Mouse (Mus musculus) left cerebral cortex, postnatal 10 days (tissue): ENCODE results near the gene Anapc11. TPM values are rescaled to one million over a fixed set of nuclear protein-coding genes. Genes with fewer than 3 reads are reported as not detected.
"Not testable (repeated sequence)": the region's sequence is repeated elsewhere in the genome, so short reads cannot be mapped to it uniquely, and the experiment has no call there.

Experiments used
- DNase-seq, 2 experiments: peaks; one replicate each; pipeline ENCODE4 v3.0.0; 2021 to 2022; ENCODE audit warnings: low spot score in 2 of 2, mixed read lengths in 1 of 2; ENCODE audit errors: extremely low spot score in 1 of 2
- intact Hi-C: fragments of 180-260 bp; cut with DNase I; formaldehyde crosslinking; loops from one replicate; pipeline ENCODE4 v1.15.1; 2025
- total RNA-seq, 2 experiments: library from RNA; stranded (reverse); gene quantifications; 2 replicates each; pipeline ENCODE4 v1.2.3; 2021

The Anapc11 gene
- total RNA-seq, 2 experiments from 2014 or later = 102 to 110 TPM

DNA sequence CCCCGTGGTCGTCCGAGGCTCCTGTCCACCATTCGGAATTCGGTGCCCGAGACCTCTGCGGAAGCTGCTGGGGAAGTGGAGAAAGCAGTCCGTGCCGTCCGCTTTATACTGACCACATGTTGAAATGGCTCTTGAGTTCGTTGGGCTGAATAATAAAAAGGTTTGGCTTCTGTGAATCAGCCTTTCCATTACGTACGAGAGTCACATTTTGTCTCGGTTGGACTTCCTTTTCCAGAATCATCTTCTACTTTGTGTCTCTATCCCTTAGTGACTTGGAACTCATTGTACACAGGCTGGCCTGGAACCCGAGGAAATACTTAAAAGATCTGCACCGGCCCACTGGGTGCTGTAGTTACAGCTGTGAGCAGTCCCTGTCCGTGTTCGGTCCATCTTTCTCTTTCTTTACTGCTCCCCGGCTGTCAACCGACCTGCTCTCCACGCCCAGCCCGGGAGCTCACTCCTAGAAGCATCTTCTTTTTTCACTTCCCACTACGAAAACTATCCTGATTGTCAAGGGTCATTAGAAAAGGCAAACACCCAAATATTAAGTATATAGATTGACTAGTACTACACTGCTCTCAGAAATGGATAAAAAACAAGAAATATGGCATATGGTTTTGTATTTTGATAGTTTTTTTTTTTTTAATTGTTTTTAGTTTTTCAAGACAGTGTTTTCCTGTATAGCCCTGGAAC lies 24.5 kb upstream of the Anapc11 start:
- intact Hi-C loops = loop anchor here (2.0 kb wide), 1 partner anchor 55 kb away; no protein-coding TSS in a partner anchor
- DNase-seq = no peak

DNA sequence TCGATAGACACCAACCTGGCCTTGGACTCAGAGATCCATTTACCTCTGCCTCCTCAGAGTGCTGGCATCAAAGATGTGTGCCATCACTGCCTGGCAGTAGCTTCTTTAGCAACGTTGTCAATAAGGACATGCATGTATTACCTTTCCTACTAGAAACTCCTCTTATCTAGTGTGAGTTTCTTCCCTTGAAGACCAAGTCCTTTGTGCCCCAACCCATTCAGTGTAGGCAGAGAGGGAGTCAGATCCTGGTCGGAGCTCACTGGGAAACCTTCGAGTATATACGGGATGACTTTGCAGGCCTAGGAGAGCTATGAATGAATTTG lies 24.0 kb upstream of the Anapc11 start:
- intact Hi-C loops = no loop called here
- no peak for DNase-seq

DNA sequence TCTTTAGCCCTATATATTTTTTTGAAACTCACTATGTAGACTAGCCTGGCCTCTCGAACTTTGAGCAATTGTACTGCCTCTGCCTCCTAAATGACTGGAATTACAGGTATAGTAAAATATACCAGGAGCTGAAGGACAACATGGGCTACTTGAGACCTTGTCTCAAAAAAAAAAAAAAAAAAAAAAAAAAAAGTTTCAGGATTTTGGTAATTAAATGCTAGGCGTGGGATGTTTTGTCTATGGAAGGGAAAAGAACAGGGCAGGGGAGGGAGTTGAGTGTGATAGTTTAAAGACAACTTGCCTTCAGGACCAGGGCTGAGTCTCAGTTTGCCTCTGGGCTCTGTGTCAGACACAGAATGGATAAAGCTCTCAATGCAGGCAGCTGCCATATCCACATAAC lies 23.2 kb upstream of the Anapc11 start:
- intact Hi-C loops = no loop called here
- DNase-seq = no peak

DNA sequence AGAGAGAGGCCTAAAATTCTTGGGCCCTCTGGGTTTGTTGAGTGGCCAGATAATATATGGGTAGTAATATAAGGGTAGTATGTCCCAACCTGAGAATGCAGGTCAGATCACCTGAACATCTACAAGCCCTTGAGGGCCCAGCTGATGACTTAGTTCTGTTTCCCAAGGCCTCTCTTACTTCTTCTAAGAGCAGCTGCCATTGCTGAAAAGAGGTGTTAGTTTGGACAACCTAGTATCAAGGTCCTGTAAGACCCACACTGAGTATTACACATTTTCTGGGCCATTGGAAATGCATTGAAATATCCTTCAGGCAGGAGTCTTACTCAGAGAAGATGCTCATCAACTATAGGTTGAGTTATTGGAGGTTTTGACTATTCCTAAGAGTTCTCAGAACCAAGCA lies 22.3 kb upstream of the Anapc11 start:
- no peak for DNase-seq
- intact Hi-C loops = no loop called here

DNA sequence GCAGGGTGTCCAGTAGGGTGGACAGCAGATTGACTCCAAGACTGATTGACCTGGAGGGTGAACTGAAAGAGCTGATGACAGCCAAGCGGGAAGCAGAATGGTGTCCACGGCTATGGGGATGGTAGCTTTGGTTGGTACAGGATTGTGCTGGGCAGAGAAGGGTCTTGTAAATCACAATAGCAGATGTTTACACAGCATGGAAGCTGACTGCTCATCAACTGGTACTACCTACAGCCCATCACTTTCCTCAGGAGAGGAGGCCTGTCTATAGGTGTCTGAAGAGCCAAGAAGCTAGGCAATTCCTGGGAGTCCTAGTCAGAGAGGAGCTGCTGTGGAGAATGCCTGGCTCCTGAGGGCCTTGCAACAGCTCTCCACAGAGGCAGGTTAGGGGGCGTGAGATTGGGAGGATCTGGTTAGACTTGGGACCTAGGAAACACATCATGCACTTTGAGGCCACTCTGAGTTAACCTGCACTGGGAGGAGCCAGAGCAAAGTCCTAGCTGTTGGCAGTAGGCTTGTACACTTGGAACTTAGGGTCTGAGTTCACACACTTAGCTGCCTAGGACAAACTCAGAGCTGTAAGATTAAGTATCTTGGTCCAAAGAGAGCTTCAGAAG lies 21.7 kb upstream of the Anapc11 start:
- DNase-seq = no peak
- intact Hi-C loops = no loop called here

DNA sequence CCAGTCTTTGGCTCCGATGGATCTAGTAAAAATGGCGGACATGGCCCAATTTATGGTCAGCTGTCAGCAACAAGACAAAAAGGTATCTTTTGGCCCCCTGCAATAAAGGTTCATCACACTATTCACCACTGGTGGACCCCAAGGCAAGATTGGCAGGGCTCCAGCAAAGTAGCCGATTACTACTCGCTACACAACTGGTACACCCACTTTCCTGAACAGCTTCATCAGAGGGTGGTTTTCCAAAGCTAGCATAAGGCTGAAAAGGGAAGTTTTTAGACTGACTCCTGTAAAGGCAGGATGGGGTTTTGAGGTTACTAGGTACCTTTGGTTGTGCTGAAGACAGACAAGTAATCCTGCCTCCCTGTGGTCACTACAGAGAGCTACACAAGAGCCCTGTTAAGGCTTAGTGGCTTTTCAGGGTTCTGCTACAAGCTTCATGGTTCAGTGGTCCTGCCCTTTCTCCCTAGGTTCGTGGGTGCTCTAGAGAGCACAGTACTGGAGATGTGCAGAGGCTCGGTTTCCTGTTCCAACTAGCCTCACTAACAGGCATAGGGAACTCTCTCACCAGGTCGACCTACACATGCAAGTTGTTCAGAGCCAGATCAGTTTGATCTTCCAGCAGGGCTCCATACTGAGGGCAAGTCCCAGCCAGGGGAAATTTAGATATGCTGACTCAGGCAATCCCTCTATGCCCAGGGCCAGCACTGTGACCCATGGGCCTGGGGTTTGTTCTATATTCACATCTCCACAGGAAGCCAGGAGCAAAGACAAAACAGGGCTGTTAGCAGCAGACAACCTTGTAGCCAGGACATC lies 20.8 kb upstream of the Anapc11 start:
- peak in 1 of 2 experiments; percentile 55 for DNase-seq
- intact Hi-C loops = no loop called here

DNA sequence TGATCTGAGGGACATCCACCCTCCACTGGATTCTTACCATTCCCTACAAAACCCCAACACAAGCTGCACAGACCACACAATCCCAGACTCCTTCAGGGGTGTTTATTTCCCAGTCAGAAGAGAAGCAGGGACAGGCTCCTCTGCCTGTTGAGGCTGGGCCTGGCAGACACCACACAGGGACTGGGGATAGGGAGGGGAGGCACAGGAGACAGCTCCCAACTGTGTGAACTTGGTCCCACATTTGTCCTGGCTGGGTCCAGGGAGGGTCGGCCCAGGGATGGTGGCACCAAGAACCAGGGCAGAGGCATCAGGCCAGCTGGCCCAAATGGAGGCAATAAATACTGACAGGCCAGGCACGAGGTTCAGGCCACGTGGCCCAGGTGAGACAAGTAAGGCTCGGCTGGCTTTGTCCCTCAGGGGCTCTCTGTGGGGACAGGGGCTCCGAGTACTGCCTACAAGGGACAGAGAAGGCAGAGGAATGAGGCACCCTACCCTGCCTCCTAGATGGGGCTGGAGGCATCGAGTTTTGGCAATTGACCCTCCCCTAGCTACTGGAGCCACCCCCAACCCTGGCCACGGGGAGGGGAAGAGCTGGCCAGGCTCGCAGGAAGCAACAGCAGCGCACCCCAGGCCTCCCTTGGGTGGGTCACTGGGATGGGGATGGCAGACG lies 20.1 kb upstream of the Anapc11 start:
- DNase-seq = peak in 1 of 2 experiments; percentile 30
- intact Hi-C loops = no loop called here

DNA sequence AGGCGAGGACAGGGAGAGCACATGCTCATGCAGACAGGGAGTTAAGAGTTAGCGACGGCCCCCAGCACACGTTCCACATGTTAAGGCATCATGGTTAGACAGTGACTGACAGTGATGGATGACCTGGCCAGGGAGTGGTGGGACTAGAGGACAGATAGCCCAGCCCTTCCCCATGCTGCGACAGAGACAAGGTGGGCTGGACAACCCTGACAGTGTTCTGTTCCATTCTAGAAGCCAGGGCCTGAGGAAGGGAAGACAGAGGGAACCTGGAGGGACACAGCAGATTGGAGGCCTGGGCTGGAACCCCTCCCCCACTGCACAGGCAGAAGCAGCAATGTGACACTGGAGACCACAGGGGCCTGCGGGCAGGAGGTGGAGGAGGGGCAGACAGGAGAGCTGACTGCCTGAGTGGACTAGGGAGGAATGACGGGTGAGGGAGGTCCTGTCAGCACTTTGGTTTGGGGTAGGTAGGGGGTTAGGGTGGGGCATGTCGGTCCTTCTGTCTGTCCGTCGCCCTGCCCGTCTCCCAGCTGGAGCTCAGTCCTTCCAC lies 19.5 kb upstream of the Anapc11 start:
- intact Hi-C loops = no loop called here

DNA sequence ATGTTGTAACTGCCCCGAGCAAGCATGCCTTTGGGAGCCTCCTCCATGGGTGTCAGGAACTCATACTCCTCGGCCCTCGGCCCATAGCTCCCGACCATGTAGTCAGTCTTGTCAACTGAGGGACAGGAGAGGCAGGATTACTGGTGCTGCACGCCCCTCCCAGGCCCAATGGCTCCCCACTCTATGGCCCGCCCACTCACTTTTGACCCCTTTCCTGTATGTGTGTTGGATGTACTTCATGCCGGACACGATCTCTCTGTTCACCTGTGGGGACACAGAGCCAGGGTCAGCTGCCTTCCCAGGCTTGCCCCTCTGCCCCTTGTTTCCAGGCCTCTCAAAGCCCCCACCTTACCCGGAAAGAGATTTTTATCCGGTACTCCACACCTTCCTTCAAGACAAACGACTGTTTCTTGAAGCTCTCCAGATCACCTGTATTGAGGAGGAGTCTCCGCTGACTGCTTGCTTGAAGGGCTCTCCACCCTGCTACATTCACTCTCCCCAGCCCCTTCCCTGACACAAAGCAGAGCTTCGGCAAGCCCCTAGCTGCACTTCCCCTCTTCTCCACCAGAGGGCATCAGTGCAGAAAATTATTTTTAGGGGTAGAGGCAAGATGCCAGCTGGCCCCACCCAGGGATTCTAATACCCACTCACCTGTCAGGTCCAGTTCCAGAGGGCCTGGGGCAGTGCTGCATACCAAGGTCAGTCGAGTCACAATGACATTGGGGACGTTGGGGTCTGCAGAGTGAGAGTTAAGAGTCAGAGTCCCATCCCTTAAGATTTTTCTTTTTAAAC lies 18.7 kb upstream of the Anapc11 start:
- intact Hi-C loops = no loop called here
- peak in 1 of 2 experiments; percentile 78 for DNase-seq

More for the DNA sequence above, 19.5 kb upstream of the Anapc11 start:
- peak in 1 of 2 experiments; percentile 57 for DNase-seq

DNA sequence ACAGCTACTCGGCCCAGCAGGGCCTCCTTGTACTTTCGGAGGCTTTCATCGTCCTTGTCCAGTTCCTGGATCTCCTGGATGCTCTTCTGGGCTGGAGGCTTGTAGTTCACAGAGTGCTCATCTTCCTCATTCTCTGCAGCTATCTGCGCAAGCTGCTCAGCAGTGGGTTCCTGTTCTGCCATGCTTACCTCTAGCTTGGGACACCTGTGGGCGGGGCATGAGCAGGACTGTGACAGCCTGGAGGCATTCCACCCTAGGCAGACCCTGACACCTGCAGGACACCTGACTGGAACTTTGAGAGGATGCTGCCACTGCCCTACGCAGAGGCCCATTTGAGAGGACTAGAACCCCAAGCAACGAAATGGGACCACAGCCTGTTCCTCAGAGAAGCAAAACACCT lies 18.0 kb upstream of the Anapc11 start:
- no peak for DNase-seq

DNA sequence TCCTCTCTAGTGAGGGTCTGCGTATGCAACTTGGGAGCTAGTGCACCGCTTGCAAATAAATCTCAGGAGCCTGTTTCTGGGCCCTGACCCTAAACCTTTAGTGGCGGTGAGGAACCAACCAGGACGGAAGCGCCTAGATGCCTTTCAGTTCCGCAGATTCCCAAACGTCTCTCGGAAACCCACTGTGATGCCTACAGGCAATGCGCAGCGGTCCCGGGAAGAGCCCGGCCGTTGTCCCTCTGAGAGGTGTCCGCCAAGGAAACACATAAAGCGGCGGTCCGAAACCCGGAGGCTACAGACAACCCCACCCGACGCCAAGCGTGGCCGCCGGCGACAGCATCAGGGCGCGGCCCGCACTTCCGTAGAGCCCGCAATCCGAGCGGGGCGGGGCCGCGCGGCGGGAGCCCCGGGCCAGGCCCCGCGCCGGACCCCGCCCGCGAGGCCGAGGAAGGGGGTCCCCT lies 17.3 kb upstream of the Anapc11 start:
- peak in 1 of 2 experiments; percentile 70 for DNase-seq
- intact Hi-C loops = no loop called here

More for the DNA sequence above, 18.0 kb upstream of the Anapc11 start:
- intact Hi-C loops = no loop called here

DNA sequence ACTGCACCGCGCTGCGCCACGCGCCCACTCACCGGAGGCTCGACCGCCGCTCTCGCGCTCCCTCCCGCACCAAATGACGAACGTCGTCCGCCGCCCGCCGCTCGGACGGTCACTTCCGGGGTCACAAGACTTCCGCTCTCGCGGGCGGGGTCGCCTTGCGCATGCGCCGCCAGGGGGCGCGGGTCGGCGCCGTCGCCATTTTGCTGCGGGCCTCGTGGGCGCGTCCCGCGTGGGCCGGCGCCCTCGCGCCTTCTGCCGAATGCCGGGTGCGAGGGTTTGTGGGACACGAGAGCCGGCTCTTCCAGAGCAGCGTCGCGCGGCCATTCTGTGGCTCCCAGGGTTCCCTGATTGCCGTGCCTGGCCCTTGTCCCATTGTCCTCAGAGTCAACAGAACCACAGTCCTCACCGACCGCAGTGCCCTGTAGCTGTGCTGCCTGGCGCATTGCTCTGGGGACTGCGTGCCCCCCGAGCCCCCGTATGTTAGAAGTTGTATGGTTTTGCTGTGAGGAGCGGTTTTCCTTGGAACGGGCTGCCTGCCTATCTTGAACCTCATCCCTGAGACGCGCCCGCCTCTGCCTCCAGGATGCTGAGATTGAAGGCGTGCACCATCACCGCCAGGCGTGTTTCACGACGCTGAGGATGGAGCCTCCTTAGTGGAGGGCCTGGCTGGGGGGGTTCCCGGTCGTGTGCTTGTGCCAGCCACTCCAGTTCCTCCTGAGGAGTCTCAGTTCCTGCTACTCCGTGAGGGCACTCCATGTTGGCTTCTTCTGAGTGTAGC lies 16.5 kb upstream of the Anapc11 start, which contains the start of gene Arhgdia:
Arhgdia (minus strand) TSS at position 135 of the 778 bp plus-strand sequence.
- DNase-seq = peak; percentile 84 to 94
- intact Hi-C loops = no loop called here

DNA sequence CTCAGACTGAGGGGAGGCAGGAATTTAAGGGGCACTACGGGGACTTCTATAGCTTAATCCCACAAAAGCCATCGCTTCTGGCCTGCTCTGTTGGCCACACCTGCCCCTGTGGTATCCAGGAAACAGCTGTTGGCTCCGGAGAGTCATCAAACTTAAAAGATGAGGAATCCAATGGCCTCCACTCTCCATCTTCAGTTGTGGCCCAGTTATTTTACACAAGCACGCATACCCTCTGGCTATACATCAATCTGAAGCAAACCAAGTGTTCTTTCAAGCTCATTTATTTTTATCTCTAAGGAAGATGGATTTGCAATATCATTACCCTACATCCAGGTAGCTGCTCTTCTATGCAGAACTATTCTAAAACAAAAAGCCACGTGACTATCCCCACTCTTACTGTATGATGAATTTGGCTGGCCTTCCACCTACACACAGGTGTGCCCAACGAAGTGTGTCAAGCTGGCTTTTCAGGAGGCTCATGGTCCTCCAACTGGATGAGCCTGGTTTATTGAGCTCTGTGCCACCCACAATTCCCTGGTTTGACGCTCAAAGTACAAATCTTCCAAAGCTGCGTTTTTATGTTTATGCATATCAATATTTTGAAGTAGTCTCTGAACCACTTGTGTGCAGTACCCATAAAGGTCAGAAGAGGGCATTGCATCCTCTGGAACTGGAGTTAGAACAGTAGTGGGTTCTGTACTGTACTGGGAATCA lies 15.8 kb upstream of the Anapc11 start:
- intact Hi-C loops = no loop called here
- no peak for DNase-seq

DNA sequence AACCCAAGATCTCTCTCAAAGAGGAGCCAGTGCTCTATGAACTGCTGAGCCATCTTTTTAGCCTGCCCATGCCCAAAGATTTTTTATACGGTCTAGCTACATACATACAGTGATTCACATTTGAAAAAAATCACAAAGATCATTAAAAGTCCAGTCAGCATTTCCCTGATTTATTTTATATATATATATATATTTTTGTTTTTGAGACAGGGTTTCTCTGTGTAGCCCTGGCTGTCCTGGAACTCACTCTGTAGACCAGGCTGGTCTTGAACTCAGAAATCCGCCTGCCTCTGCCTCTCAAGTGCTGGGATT lies 15.3 kb upstream of the Anapc11 start:
- DNase-seq, intact Hi-C loops: not testable (repeated sequence)

DNA sequence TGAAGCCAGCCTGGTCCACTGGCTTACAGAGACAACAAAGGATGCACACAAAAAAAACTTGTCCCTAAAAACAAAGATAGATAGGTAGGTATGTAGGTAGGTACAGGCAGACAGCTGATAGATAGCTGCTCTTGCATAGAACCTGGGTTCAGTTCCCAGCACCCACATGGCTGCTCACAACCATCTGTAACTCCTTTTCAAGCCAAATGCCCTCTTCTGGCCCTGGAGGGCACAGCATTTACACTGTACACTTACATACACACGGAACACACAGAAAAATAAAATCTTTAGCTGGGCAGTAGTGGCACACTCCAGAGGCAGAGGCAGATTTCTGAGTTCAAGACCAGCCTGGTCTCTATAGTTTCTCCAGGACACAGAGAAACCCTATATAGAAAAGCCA lies 14.3 kb upstream of the Anapc11 start:
- DNase-seq = no peak
- intact Hi-C loops = no loop called here

DNA sequence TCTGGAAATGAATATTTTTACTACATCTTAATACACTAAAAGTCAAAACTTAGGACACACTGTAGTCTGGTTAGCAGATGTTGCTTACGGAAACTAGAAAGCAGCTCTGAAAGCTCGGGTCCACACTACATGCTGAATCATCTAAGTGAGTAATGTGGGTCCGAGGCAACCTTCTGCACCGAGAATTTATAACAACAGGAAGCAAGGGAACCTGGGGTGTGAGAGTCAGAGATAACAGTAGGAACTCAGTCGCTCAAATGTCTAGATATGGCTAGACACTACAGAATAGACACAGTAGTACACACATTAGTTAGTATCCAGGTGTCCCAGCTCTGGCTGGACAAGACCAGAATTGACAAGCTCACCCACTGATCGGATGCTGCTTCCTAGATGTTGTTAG lies 9.7 kb upstream of the Anapc11 start:
- DNase-seq = no peak
- intact Hi-C loops = no loop called here
